Mouse (Mus musculus) stomach, postnatal 0 days (tissue): ENCODE data around the gene Fas. TPM values are rescaled to one million over a fixed set of nuclear protein-coding genes. Genes with fewer than 3 reads are reported as not detected.

ENCODE experiments used
- ATAC-seq: fragments of 200-750 bp; cut with Nextera tagmentation; 2 replicates; pipeline ENCODE4 v1.8.0; 2017; ENCODE audit not compliant: low FRiP score, low TSS enrichment
- DNase-seq: peaks from one replicate; pipeline ENCODE4 v3.0.0-alpha.2; 2016; ENCODE audit warnings: low spot score
- H3K27ac ChIP-seq: fragments of 300-500 bp; sonication (generic); replicated peaks from 2 replicates; pipeline ENCODE4 v1.5.1; 2014; ENCODE audit warnings: mild to moderate bottlenecking, control low read depth
- H3K27me3 ChIP-seq: fragments of 300-500 bp; sonication (generic); 2 replicates; pipeline ENCODE4 v1.6.1; 2014; ENCODE audit warnings: low read length; ENCODE audit not compliant: control insufficient read depth, insufficient read depth
- H3K36me3 ChIP-seq: fragments of 300-500 bp; sonication (generic); 2 replicates; pipeline ENCODE4 v1.6.1; 2014; ENCODE audit warnings: low read length, mixed read lengths; ENCODE audit not compliant: control insufficient read depth, insufficient read depth
- H3K4me1 ChIP-seq: fragments of 300-500 bp; sonication (generic); replicated peaks from 2 replicates; pipeline ENCODE4 v1.6.1; 2014; ENCODE audit warnings: antibody characterized with exemption; ENCODE audit not compliant: control insufficient read depth, insufficient read depth
- H3K4me2 ChIP-seq: fragments of 300-500 bp; sonication (generic); replicated peaks from 2 replicates; pipeline ENCODE4 v1.6.1; 2014; ENCODE audit warnings: low read depth, mild to moderate bottlenecking, control low read depth, moderate library complexity
- H3K4me3 ChIP-seq: fragments of 300-500 bp; sonication (generic); 2 replicates; pipeline ENCODE4 v1.5.1; 2014; ENCODE audit warnings: low read depth, low read length, control low read depth
- H3K9ac ChIP-seq: fragments of 300-500 bp; sonication (generic); 2 replicates; pipeline ENCODE4 v1.6.1; 2014; ENCODE audit warnings: mild to moderate bottlenecking, low read length, control low read depth, mixed read lengths
- H3K9me3 ChIP-seq: fragments of 300-500 bp; sonication (generic); 2 replicates; pipeline ENCODE4 v1.6.1; 2016; ENCODE audit warnings: low read length; ENCODE audit not compliant: control insufficient read depth
- CTCF ChIP-seq: IDR thresholded peaks from 2 replicates; pipeline ENCODE4 v1.5.1; 2016; ENCODE audit warnings: antibody characterized with exemption, low read depth, mild to moderate bottlenecking, moderate library complexity
- EP300 ChIP-seq: optimal IDR thresholded peaks from 2 replicates; pipeline ENCODE3; 2016; ENCODE audit warnings: antibody characterized with exemption
- WGBS: fragments of 180-500 bp; shearing (Covaris S2); extraction: QIAGEN DNeasy Blood & Tissue Kit; methylation state at CpG from one replicate; pipeline ENCODE4 v1.1.7; 2014; 5-methylcytosine and 5-hydroxymethylcytosine counted together
- polyA plus RNA-seq: library from polyadenylated mRNA; unstranded; fragments of >200 nt; fragmentation: Nextera tagmentation; extraction: Ambion mirVana; gene quantifications from 2 replicates; pipeline ENCODE4 v1.2.1, GENCODE M21; 2015

Fas gene
- polyA plus RNA-seq, 1 experiment from 2014 or later = 9.0 TPM

DNA sequence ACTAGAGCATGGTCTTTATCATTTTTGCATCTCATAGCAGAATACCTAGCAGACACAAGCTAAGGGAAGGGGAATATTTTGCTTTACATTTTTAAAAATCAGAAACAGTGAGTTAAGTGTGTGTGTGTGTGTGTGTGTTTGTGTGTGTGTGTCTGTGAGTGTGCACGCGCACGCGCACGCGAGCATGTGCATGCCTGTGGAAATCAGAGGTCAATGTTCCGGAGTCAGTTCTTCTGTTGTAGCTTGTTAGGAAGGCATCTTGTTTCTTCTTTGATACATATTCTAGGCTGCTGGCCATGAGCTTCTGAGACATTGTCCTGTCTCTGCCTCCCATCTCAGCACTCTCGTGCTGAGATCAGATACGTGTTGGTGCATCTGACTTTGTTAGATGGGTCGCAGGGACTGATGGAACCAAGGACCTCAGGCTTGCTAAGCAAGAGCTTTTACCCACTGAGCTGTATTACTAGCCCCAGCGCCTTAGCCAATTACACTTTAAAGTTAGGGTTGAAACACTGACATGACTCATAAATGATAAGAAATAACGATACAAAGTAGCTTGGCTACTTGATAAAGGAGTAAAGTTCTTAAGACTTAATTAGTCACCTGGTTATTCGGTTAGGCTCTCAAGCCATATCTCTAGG, 19.5 kb upstream of the Fas start:
- no peaks in the 10 kb centered on the region for H3K9me3 ChIP-seq
- H3K36me3 ChIP-seq = no peaks in the 10 kb centered on the region
- TF ChIP-seq CTCF = no peak
- TF ChIP-seq EP300 = no peak
- no peaks in the 10 kb centered on the region for H3K27me3 ChIP-seq
- H3K4me3 ChIP-seq = no peak overlapping the region
- no peak overlapping the region for H3K9ac ChIP-seq
- DNase-seq = no peak
- WGBS = 87% methylated on average over 13 of the region's 13 CpGs
- H3K4me2 ChIP-seq = no peak overlapping the region
- peak; percentile 78 for ATAC-seq
- H3K4me1 ChIP-seq = no peaks in the 10 kb centered on the region
- H3K27ac ChIP-seq = peak overlapping the region; percentile 5; the same call in 1 of the 2 replicates

DNA sequence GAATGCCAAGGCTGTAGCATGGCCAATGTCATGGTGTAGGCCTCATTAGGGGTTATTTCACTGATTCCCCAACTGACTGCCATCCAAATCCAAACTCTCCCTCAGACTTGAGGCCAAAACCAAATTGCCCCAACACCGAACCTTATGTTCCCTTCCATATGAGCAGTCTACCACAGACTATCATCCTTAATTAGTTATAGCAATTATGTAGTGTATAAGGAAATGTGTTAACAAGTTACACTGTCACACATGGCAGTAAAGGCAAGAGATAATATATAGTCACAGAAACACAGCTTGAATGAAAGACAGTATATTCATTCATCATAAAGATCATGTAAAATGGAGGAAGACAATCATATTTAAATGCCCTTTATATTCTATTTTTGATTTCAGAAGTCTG, 17.4 kb upstream of the Fas start:
- H3K4me2 ChIP-seq = no peak overlapping the region
- H3K9ac ChIP-seq = no peak overlapping the region
- no peaks in the 10 kb centered on the region for H3K4me1 ChIP-seq
- WGBS = 92% methylated on average over 1 of the region's 1 CpGs
- no peak overlapping the region for H3K27ac ChIP-seq
- no peaks in the 10 kb centered on the region for H3K27me3 ChIP-seq
- no peak overlapping the region for H3K4me3 ChIP-seq
- TF ChIP-seq CTCF (no peak), EP300 (no peak)
- DNase-seq = no peak
- H3K9me3 ChIP-seq = no peaks in the 10 kb centered on the region
- no peak for ATAC-seq
- no peaks in the 10 kb centered on the region for H3K36me3 ChIP-seq

DNA sequence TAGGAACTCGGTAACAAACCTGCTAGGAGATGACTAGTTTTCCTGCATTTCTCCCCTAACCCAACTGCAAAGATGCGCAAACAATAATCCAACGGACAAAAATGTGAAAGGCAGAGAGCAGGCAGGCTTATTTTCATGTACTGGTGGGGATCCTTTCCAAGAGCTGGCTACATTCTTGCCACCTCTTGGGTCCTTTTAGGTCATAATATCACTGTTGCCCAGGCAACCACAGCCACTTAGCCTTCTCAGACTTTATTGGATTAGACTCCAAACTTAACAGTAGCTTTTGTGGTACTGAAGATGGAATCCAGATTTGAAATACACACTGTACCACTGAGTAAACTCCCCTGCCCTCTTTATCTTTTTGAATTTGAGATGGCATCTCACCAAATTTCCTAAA, 12.4 kb upstream of the Fas start:
- Histone ChIP-seq H3K27me3 (no peaks in the 10 kb centered on the region), H3K4me3 (no peak overlapping the region), H3K4me2 (no peak overlapping the region), H3K9me3 (no peaks in the 10 kb centered on the region), H3K36me3 (no peaks in the 10 kb centered on the region), H3K9ac (no peak overlapping the region), H3K4me1 (no peaks in the 10 kb centered on the region), H3K27ac (no peak overlapping the region)
- WGBS = 73% methylated on average over 3 of the region's 3 CpGs
- DNase-seq (no peak), ATAC-seq (no peak)
- TF ChIP-seq CTCF (no peak), EP300 (no peak)

DNA sequence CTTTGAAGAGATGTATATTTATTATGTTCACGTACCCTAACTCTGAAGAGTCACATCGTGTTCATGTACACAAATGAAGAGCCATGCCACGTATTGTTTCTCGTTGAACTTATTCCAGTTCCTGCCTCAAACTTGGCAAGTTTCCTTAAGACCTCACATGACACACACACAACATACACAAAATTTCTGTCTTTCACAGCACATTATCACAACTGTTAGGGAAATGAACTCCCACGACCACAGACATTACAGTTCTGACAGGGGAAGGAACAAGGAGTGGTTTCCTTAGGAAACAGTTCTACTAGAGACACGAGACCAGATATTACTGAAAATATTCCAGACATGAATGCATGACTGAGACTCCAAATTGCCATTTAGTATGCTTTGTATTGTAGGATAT, 6.9 kb upstream of the Fas start:
- no peaks in the 10 kb centered on the region for H3K36me3 ChIP-seq
- no peak overlapping the region for H3K4me2 ChIP-seq
- DNase-seq = no peak
- no peak overlapping the region for H3K9ac ChIP-seq
- no peak for TF ChIP-seq CTCF
- no peak for TF ChIP-seq EP300
- 49% methylated on average over 6 of the region's 6 CpGs for WGBS
- ATAC-seq = no peak
- H3K9me3 ChIP-seq = no peaks in the 10 kb centered on the region
- H3K4me3 ChIP-seq = no peak overlapping the region
- H3K27ac ChIP-seq = no peak overlapping the region
- H3K27me3 ChIP-seq = no peaks in the 10 kb centered on the region
- no peaks in the 10 kb centered on the region; the same call in 1 of the 2 replicates for H3K4me1 ChIP-seq

DNA sequence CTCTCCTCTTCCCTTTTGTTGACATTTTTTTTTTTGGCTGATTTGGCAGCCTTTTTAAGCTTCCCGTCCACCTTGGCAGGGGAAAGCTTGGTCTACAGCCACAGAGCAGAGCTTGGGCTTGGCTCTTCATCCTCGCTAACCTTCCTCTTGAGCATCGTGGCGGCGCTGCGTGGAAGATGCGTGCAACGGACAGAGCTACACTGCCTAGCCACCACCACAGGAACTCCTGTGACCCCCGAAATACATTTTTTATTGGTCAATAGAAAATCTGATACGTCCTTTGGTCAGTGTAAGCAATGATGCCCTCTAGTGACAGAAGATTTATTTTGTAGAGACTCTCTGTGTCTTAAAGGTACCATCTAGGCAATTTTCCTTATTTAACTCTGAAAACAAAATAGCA, 6.1 kb upstream of the Fas start:
- peak overlapping the region; percentile 51 for H3K4me2 ChIP-seq
- DNase-seq = no peak

DNA sequence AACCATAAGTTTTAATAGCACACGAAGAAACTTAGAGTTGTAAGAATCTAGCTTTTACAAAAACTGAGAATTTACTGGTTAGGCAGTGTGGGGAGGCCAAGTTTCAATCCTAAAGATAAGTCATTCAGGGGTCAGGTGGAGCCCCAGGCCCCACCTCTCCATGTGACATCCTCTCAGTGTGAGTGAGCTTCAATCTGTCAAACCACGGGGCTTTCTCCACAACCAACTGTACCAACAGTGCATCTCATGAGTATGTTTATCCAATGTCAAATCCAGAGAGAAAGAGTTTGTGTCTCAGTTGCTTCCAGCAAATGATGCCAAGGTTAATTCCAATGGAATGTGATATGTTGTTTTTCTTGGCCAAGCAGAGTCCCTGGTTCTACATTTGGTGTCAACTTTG, 5.6 kb upstream of the Fas start:
- H3K4me3 ChIP-seq = no peak overlapping the region
- no peaks in the 10 kb centered on the region for H3K36me3 ChIP-seq
- no peaks in the 10 kb centered on the region for H3K9me3 ChIP-seq
- no peaks in the 10 kb centered on the region for H3K27me3 ChIP-seq
- no peak overlapping the region for H3K27ac ChIP-seq
- 38% methylated on average over 2 of the region's 2 CpGs for WGBS
- no peak overlapping the region for H3K4me2 ChIP-seq
- no peak for DNase-seq
- H3K9ac ChIP-seq = no peak overlapping the region
- TF ChIP-seq EP300 = no peak
- no peak for TF ChIP-seq CTCF
- no peak for ATAC-seq
- H3K4me1 ChIP-seq = no peaks in the 10 kb centered on the region; the same call in 1 of the 2 replicates

More for the DNA sequence above, 6.1 kb upstream of the Fas start:
- Histone ChIP-seq H3K4me1 (no peaks in the 10 kb centered on the region; the same call in 1 of the 2 replicates), H3K27me3 (no peaks in the 10 kb centered on the region), H3K9ac (no peak overlapping the region), H3K27ac (no peak overlapping the region), H3K9me3 (no peaks in the 10 kb centered on the region), H3K4me3 (peak overlapping the region; percentile 12; the same call in 1 of the 2 replicates), H3K36me3 (no peaks in the 10 kb centered on the region)
- TF ChIP-seq CTCF (peak; percentile 70), EP300 (no peak)
- no peak for ATAC-seq
- WGBS = 41% methylated on average over 10 of the region's 10 CpGs
